Mouse (Mus musculus) E14TG2a.4 (cell line): Measurements from ENCODE around the gene Ganab.

Source experiments
- H3K27me3 ChIP-seq: 2 replicates; pipeline ENCODE4 v1.6.1; 2014; ENCODE audit warnings: low read length, control low read depth; ENCODE audit not compliant: insufficient read depth
- H3K36me3 ChIP-seq: 2 replicates; pipeline ENCODE4 v1.6.1; 2014; ENCODE audit warnings: low read length, control low read depth; ENCODE audit not compliant: insufficient read depth
- H3K4me1 ChIP-seq: replicated peaks from 2 replicates; pipeline ENCODE4 v1.6.1; 2014; ENCODE audit warnings: low read depth, low read length, control low read depth
- H3K4me3 ChIP-seq: replicated peaks from 2 replicates; pipeline ENCODE4 v1.5.1; 2014; ENCODE audit warnings: mild to moderate bottlenecking, low read length
- H3K9me3 ChIP-seq: 2 replicates; pipeline ENCODE4 v1.6.1; 2014; ENCODE audit warnings: low read length, control low read depth
- CTCF ChIP-seq: conservative IDR thresholded peaks from 2 replicates; pipeline ENCODE4 v1.5.1; 2014; ENCODE audit warnings: low read length
- NANOG ChIP-seq: IDR thresholded peaks from 2 replicates; pipeline ENCODE4 v1.6.1; 2014; ENCODE audit warnings: borderline replicate concordance, low read length, mixed read lengths
- POU5F1 ChIP-seq: IDR thresholded peaks from 2 replicates; pipeline ENCODE4 v1.6.1; 2014; ENCODE audit warnings: low read length, borderline replicate concordance

Ganab gene

GRCm38 (mm10) chr19:8965771-8966170 lies 67.9 kb downstream of the Ganab start:
- TF ChIP-seq NANOG (no peak), CTCF (no peak), POU5F1 (no peak)
- H3K4me1 ChIP-seq = peaks cover 45% of the 10 kb centered on the region

DNA sequence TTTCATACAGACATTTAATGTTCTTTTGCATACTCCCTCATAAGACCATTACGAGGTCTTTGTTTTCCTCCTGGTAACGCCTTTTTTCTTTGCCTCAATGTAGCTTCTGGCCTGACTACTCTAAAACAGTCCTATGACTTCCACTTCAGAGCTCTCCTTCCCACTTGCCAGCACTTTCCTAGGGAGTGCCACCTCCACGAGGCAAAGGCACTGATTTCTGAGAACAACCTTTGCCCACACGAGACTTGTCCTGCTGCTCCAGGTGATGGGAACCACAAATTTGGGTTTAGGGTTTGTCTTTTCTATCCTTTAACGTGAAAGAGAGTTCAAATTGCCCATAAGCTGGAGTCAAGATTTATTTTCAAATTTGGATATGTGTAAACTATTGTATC lies 68.3 kb downstream of the Ganab start:
- peaks cover 91% of the 10 kb centered on the region for H3K36me3 ChIP-seq
- H3K9me3 ChIP-seq = no peaks in the 10 kb centered on the region
- no peaks in the 10 kb centered on the region for H3K27me3 ChIP-seq
- peaks cover 49% of the 10 kb centered on the region for H3K4me1 ChIP-seq
- TF ChIP-seq CTCF = no peak
- TF ChIP-seq NANOG = no peak
- TF ChIP-seq POU5F1 = no peak
- H3K4me3 ChIP-seq = peak overlapping the region; percentile 83

More at GRCm38 (mm10) chr19:8965771-8966170, 67.9 kb downstream of the Ganab start:
- H3K27me3 ChIP-seq = no peaks in the 10 kb centered on the region
- H3K9me3 ChIP-seq = no peaks in the 10 kb centered on the region
- peaks cover 91% of the 10 kb centered on the region for H3K36me3 ChIP-seq
- H3K4me3 ChIP-seq = peak overlapping the region; percentile 83
